Mouse (Mus musculus): Measurements from ENCODE around the gene Myh15. TPM values are rescaled to one million over a fixed set of nuclear protein-coding genes. Genes with fewer than 3 reads are reported as not detected.

Gene Myh15
- polyA plus RNA-seq, 1 experiment: not detected

Other genes starting within 250 kb of the Myh15 start
- gene Retnlb, start 240.6 kb upstream of the Myh15 start, polyA plus RNA-seq (2012; ENCODE audit: insufficient read depth, insufficient read length, missing spikeins): not detected in 2 replicates
- gene Retnla, start 214.9 kb upstream of the Myh15 start, polyA plus RNA-seq (2012; ENCODE audit: insufficient read depth, insufficient read length, missing spikeins): 1.3 TPM in 1 of 2 replicates, not detected in the other
- not detected in 2 replicates for gene Retnlg, start 184.9 kb upstream of the Myh15 start, polyA plus RNA-seq (2012; ENCODE audit: insufficient read depth, insufficient read length, missing spikeins)
- 6.6 and 13.1 TPM in 2 replicates for gene Dzip3, start 63.3 kb upstream of the Myh15 start, polyA plus RNA-seq (2012; ENCODE audit: insufficient read depth, insufficient read length, missing spikeins)
- gene Cip2a, start 63.3 kb upstream of the Myh15 start, polyA plus RNA-seq (2012; ENCODE audit: insufficient read depth, insufficient read length, missing spikeins): 22.4 and 23.7 TPM in 2 replicates

Measured in bone marrow macrophage, adult 2 months (primary cell).